Mouse (Mus musculus) B cell, adult (primary cell): ENCODE data around the gene Olfr447. TPM values are rescaled to one million over a fixed set of nuclear protein-coding genes. Genes with fewer than 3 reads are reported as not detected.

ENCODE experiments used
- total RNA-seq: library from RNA; stranded (reverse); gene quantifications from 4 replicates; pipeline ENCODE4 v1.2.4, GENCODE M21; 2023; ENCODE audit not compliant: inconsistent age

Olfr447 gene
- not detected in 4 replicates for total RNA-seq

DNA sequence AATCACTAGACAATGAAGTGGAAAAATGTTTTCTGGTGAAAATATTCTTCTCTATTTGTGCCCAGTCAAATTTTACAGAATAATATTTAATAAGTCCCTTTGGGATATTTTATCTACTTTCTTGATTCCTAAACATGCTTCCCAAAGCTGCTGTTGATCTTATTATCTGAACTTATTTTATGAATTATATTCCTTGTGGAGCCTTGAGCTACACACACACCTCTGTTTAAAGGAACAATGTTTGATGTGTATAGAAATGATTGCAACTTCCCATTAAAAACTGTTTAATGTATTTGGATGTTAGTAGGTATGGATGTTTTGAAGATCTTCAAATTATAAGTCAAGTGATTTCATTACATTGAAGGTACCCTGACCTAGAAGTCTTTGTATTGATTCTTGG, at the start of gene Olfr447:
TSS of gene Olfr447 (plus strand) at position 301 of the 400 bp plus-strand sequence.

GRCm38 (mm10) chr6:42890141-42890540, 18.5 kb upstream of the Olfr447 start, which contains the start of gene Olfr448:
Olfr448 (plus strand) TSS chr6:42890441.

DNA sequence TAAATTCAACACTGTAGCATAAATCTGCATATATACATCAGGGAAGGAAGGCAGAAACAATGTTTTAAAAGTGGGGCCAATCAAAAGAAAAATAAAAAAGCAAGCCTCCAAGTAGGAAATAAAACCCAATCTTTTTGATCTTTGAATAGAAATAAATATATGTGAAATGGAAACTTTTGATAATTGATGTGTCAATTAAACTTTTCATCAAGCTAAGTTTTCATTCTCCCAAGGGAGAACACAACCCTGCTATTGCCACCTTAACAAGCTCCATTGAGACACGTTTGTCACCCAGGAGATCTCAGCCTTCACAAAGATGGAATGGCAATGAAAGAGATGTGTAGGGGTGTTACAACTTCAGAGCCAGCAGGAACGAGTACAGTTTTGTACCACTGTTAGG, 12.4 kb downstream of the Olfr447 start, which contains the start of gene Olfr446:
TSS of gene Olfr446 (plus strand) at position 301 of the 400 bp plus-strand sequence.

GRCm38 (mm10) chr6:42948767-42949166, 40.1 kb downstream of the Olfr447 start, which contains the start of gene Olfr444:
Olfr444 (plus strand) TSS chr6:42949067.

Other genes with a start within 250 kb of the Olfr447 start
- gene Tcaf1, start 198.8 kb upstream of the Olfr447 start, total RNA-seq, result not detected in 4 replicates
- not detected in 4 replicates for gene Olfr453, start 169.5 kb upstream of the Olfr447 start, total RNA-seq
- gene Olfr38, start 152.5 kb upstream of the Olfr447 start, total RNA-seq, result not detected in 4 replicates
- gene Olfr452, start 123.8 kb upstream of the Olfr447 start, total RNA-seq, result not detected in 4 replicates
- not detected in 4 replicates for gene Olfr450, start 96.9 kb upstream of the Olfr447 start, total RNA-seq
- not detected in 4 replicates for gene Olfr449, start 74.5 kb upstream of the Olfr447 start, total RNA-seq
- not detected in 4 replicates for gene Olfr448, start 18.4 kb upstream of the Olfr447 start, total RNA-seq
- gene Olfr446, start 12.5 kb downstream of the Olfr447 start, total RNA-seq, result not detected in 4 replicates
- not detected in 4 replicates for gene Olfr444, start 40.2 kb downstream of the Olfr447 start, total RNA-seq
- gene Olfr441, start 197.5 kb downstream of the Olfr447 start, total RNA-seq, result not detected in 4 replicates
- gene Olfr237-ps1, start 237.7 kb downstream of the Olfr447 start, total RNA-seq, result not detected in 4 replicates